Mouse (Mus musculus) brown adipose tissue, adult 24 weeks (tissue): Measurements from ENCODE around the gene Mthfsl. TPM values are rescaled to one million over a fixed set of nuclear protein-coding genes. Genes with fewer than 3 reads are reported as not detected.
"Not testable (repeated sequence)": the region's sequence is repeated elsewhere in the genome, so short reads cannot be mapped to it uniquely, and the experiment has no call there.

Experiments used
- H3K27ac ChIP-seq: fragments of 200-500 bp; replicated peaks from 2 replicates; pipeline ENCODE4 v1.5.1; 2012; ENCODE audit warnings: low read depth, mild to moderate bottlenecking, low read length
- H3K4me1 ChIP-seq: fragments of 200-500 bp; 2 replicates; pipeline ENCODE4 v1.6.1; 2012; ENCODE audit warnings: low read length, mixed read lengths; ENCODE audit not compliant: control insufficient read depth, insufficient read depth, insufficient read length
- H3K4me3 ChIP-seq: fragments of 200-500 bp; 2 replicates; pipeline ENCODE4 v1.5.1; 2012; ENCODE audit warnings: low read depth, mild to moderate bottlenecking, low read length, moderate library complexity; ENCODE audit not compliant: insufficient read depth
- polyA plus RNA-seq: library from polyadenylated mRNA; stranded (reverse); fragments of >200 nt; gene quantifications from 2 replicates; pipeline ENCODE4 v1.2.4, GENCODE M21; 2012; ENCODE audit not compliant: missing spikeins, insufficient read depth, insufficient read length

The Mthfsl gene
- polyA plus RNA-seq = 47.6 and 58.7 TPM in 2 replicates

GRCm38 (mm10) chr9:88719989-88720537 is at the start of gene Mthfsl:
TSS of gene Mthfsl (minus strand) at chr9:88720296.
- peak within 1 kb of the TSS; percentile 62 for H3K4me3 ChIP-seq
- not testable (repeated sequence) for H3K4me1 ChIP-seq
- peak within 1 kb of the TSS; percentile 89 for H3K27ac ChIP-seq

- not testable (repeated sequence) for H3K4me3 ChIP-seq, H3K4me1 ChIP-seq, H3K27ac ChIP-seq
These were observed 49.4 kb upstream of the Mthfsl start for GRCm38 (mm10) chr9:88769470-88769869.

- H3K4me3 ChIP-seq, H3K4me1 ChIP-seq, H3K27ac ChIP-seq: not testable (repeated sequence)
These were observed 26.6 kb upstream of the Mthfsl start for GRCm38 (mm10) chr9:88746687-88747086.

GRCm38 (mm10) chr9:88746046-88746445 is 25.9 kb upstream of the Mthfsl start:
- not testable (repeated sequence) for H3K4me3 ChIP-seq, H3K27ac ChIP-seq, H3K4me1 ChIP-seq

- not testable (repeated sequence) for H3K27ac ChIP-seq, H3K4me1 ChIP-seq, H3K4me3 ChIP-seq
These were observed 15.2 kb upstream of the Mthfsl start for GRCm38 (mm10) chr9:88735289-88735688.

- H3K4me1 ChIP-seq, H3K4me3 ChIP-seq: not testable (repeated sequence)
These were observed 13.1 kb upstream of the Mthfsl start for GRCm38 (mm10) chr9:88733182-88733581.

GRCm38 (mm10) chr9:88732334-88732733 is 12.2 kb upstream of the Mthfsl start:
- H3K4me1 ChIP-seq, H3K4me3 ChIP-seq, H3K27ac ChIP-seq: not testable (repeated sequence)

More at GRCm38 (mm10) chr9:88733182-88733581, 13.1 kb upstream of the Mthfsl start:
- not testable (repeated sequence) for H3K27ac ChIP-seq

GRCm38 (mm10) chr9:88731728-88732127 is 11.6 kb upstream of the Mthfsl start, which contains the start of gene Bcl2a1d:
TSS of gene Bcl2a1d (minus strand) at chr9:88731914.
- H3K4me3 ChIP-seq, H3K4me1 ChIP-seq, H3K27ac ChIP-seq: not testable (repeated sequence)

GRCm38 (mm10) chr9:88728311-88728710 is 8.2 kb upstream of the Mthfsl start:
- H3K4me3 ChIP-seq, H3K4me1 ChIP-seq, H3K27ac ChIP-seq: not testable (repeated sequence)

- H3K4me3 ChIP-seq, H3K27ac ChIP-seq, H3K4me1 ChIP-seq: not testable (repeated sequence)
These were observed 1.5 kb upstream of the Mthfsl start for GRCm38 (mm10) chr9:88721628-88722027.

GRCm38 (mm10) chr9:88719073-88719921 is 799 bp downstream of the Mthfsl start:
- peak overlapping the region; percentile 62 for H3K4me3 ChIP-seq
- H3K4me1 ChIP-seq = not testable (repeated sequence)
- peak overlapping the region; percentile 89 for H3K27ac ChIP-seq

GRCm38 (mm10) chr9:88718593-88718992 is 1.5 kb downstream of the Mthfsl start:
- not testable (repeated sequence) for H3K4me1 ChIP-seq, H3K27ac ChIP-seq, H3K4me3 ChIP-seq

- not testable (repeated sequence) for H3K4me3 ChIP-seq, H3K4me1 ChIP-seq, H3K27ac ChIP-seq
These were observed 2.0 kb downstream of the Mthfsl start for GRCm38 (mm10) chr9:88718140-88718539.

GRCm38 (mm10) chr9:88714515-88714914 is 5.6 kb downstream of the Mthfsl start:
- H3K27ac ChIP-seq, H3K4me1 ChIP-seq, H3K4me3 ChIP-seq: not testable (repeated sequence)

GRCm38 (mm10) chr9:88712164-88712749 is 7.8 kb downstream of the Mthfsl start:
- H3K27ac ChIP-seq, H3K4me3 ChIP-seq, H3K4me1 ChIP-seq: not testable (repeated sequence)
